Mouse (Mus musculus) heart, postnatal 4 days (tissue): ENCODE data around the gene Il6ra. TPM values are rescaled to one million over a fixed set of nuclear protein-coding genes. Genes with fewer than 3 reads are reported as not detected.

Experiments used
- DNase-seq: peaks from one replicate; pipeline ENCODE4 v3.0.0; 2021
- total RNA-seq, 2 experiments: library from RNA; stranded (reverse); gene quantifications; 2 replicates each; pipeline ENCODE4 v1.2.3; 2021

The Il6ra gene
- total RNA-seq, 2 experiments from 2014 or later: 1.5 to 2.0 TPM

GRCm38 (mm10) chr3:89909703-89910542 lies 3.1 kb downstream of the Il6ra start:
- DNase-seq: no peak

DNA sequence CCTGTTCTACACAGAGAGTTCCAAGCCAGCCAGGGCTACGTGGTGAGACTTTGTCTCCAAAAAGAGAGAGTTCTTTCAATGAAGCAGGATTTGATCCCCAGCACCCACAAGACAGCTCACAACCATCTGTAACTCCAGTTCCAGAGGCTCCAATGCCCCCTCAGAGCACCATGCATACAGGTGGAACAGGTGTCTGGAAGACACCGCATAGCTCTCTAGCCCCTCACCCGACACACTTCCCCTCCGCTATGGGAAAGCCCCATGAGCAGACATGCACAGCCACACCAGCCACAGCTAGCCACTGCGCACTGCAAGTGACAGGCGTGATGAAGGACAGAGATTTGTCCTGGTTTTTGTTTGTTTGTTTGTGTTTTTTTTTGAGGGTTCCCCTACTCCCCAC lies 4.2 kb downstream of the Il6ra start:
- no peak for DNase-seq

DNA sequence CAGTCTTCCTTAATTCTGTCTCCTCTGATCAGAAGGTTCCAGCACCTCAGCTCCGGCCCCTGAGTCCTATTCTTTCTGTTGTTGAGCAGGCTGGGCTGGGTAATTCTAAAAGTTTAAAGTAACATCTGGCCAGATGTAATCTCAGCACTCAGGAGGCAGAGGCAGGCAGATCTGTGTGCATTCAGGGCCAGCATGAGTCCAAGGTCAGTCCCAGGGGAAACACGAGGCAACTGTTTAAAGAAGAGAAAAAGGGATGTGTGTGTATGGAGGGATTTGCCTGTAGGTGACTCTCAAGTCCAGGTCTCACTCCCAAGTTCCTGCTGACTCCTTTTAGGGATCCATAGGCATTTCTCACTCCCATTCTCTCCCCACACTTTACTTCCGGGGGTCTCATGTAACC lies 5.2 kb downstream of the Il6ra start:
- DNase-seq: no peak

DNA sequence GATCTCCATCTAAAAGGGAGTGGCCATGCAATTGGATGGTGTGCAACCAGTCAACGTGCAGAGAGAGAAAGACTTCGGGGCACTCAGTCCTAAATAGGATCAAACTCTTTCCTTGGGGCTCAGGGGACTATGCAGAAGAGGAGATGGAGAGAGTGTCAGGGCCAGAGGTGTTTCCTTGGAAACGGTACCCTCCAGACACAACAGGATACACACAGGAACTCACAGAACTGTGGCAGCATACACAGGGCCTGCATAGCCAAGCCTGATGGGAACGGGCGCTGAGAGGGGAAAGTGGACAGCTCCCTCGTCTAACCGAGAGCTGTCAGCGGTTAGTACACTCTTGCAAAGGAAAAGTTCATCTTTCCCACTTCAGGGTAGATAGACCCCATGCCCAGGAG lies 13.5 kb downstream of the Il6ra start:
- no peak for DNase-seq

GRCm38 (mm10) chr3:89898870-89899510 lies 14.0 kb downstream of the Il6ra start:
- DNase-seq: peak; percentile 26

DNA sequence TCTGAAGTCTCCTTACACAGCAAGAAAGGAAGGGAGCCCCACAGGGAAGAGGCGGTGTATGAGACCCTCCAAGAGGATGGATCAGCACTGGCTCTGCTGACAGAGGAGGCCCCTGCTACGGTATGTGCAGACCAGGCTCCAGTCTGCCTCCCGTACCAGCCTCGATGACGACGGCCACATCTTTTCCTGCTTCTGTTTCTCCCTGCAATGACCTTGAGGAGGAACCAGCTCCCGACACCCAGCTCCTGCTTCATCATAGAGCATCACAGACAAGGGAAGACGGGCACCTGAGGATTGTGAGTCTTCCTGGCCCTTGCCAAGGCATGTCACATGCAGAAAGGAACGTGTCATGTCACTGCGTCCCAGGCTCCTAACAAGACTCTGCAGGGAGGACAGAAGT lies 15.0 kb downstream of the Il6ra start:
- DNase-seq: no peak

GRCm38 (mm10) chr3:89897204-89897796 lies 15.7 kb downstream of the Il6ra start:
- no peak for DNase-seq

GRCm38 (mm10) chr3:89896571-89896970 lies 16.4 kb downstream of the Il6ra start:
- no peak for DNase-seq

GRCm38 (mm10) chr3:89892517-89893106 lies 20.4 kb downstream of the Il6ra start:
- no peak for DNase-seq

GRCm38 (mm10) chr3:89891696-89892095 lies 21.3 kb downstream of the Il6ra start:
- DNase-seq: no peak

DNA sequence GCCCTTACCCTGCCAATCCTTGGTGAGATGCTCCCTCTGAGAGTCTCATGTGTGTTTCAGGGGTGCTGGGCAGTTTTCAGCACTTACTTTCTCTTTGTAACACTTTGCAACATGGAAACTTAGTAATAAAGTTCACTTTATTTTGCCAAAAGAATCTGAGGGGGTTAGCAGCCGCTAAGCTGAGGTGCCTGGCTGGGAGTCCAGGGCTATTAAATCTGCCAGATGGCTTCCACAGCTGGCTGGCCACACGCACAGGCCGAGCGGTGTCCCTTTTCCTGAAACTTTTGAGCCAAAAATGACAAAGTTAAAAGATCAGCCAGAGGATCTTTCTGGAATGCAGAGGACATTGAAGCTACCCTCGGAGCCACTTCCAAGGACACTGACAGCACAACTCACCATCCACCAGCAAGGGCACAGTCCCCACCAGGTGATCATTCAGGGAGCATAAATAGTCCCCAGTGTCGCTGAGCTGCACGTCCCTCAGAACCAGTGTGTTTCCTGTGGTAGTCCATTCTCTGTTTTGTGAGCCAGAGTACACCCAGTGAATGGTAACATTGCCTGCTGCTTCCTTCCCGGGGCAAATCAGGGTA lies 23.1 kb downstream of the Il6ra start:
- no peak for DNase-seq

DNA sequence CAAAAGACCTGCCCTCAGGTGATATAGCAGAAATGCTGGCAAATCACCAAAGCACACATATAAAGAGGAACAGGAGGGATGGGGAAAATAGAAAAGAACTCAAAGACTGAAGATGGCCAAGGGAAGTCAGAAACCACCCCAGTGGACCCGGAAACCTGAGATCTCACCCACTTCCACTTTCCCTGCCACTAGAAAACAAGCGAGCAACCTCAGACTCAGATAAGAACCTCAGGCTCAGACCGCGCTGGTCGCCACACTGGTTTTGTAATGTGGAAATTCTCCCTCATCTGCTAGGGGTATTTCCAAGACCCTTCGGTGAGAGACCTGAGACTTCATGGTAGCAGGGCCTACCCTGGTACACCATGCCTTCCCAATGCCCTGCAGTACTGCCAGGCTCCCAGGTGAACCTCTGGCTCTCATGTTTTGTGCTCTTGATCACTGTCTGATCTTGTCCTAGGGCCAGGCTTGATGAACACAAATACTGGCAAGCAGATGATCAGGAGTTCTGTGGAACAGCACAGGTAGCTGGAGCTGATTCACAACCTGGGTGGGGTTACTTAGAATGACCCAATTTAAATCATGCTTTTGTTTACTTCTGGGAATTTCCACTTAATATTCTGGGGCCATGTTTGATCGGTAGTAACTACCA lies 25.3 kb downstream of the Il6ra start:
- no peak for DNase-seq

GRCm38 (mm10) chr3:89885766-89886165 lies 27.2 kb downstream of the Il6ra start:
- DNase-seq: no peak

DNA sequence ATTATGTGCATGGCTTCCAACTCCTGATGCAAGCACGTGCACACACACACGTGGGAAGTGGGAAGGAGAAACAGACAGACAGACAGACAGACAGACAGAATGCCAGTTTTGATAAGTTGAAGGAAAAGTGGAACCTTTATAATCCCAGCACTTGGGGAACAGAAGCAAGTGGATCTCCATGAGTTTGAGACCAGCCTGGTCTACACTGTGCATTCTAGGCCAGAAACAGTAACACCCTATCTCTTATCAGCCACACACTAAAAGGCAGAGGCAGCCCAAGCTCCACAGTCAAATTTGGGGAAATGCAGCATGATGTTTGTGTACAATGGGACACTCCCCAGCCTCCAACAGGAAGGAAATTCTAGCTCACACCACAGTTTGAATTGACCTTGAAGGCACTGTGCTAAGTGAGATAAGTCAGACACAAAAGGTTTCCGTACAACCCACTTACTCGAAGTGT lies 29.4 kb downstream of the Il6ra start:
- DNase-seq: no peak

- DNase-seq: no peak
Observed at GRCm38 (mm10) chr3:89882556-89883181, 30.3 kb downstream of the Il6ra start.

DNA sequence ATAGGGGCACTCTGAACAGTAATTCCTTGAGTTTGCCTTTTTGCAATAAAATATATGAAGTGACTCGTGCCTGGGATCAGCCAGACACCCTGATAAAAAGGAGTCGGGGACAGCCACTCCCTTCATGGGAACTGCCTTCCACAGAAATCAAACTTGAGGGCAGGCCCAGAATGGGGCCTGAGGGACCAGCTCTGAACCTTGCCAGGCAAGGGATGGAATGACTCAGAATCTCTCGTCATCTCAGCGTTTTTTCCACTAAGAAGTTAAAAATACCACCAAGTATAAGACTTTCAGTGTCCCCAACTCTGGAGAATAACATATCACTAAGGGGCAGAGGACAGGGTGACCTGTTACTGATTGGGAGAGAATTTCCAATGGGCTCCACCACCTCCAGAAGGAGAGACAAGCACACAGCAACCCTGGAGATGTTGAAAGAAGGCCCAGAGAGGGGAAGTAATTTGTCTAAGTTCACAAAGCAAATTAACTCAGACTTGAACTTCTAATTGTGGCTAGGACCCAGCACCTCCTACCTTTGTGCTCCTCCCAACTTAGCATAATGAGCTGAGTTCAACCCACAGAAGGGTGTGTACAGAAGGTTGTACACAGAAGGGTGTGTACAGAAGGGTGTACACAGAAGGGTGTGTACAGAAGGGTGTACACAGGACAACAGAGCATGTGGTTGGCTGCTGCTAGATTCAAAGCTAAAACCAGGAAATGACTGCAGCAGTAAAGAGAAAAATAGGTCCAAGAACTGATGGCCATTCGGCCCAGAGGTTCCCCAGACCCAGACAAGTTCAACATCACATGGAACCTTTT lies 32.8 kb downstream of the Il6ra start:
- no peak for DNase-seq

- DNase-seq: no peak
Observed at GRCm38 (mm10) chr3:89879326-89879725, 33.7 kb downstream of the Il6ra start.

- no peak for DNase-seq
Observed at GRCm38 (mm10) chr3:89878456-89878855, 34.5 kb downstream of the Il6ra start.

DNA sequence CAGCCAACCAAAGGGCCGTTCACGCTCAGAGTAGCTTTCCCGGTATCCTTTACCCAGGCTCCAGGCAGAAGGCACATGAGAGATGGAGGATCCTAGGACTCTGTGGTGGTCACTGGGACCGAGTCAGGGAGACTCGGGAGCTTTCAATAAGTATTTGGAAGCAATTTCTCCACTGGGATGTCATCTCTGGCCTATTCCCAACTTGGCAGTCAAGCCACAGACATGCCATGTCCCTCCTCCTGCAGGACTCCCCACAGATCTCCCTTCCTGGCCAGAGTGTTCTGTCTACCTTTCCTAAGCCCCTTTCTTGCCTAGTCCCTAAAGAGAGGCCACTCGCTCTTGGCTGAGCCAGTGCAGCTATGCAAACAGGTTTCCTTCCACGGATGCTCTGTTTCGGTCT lies 35.9 kb downstream of the Il6ra start:
- no peak for DNase-seq

DNA sequence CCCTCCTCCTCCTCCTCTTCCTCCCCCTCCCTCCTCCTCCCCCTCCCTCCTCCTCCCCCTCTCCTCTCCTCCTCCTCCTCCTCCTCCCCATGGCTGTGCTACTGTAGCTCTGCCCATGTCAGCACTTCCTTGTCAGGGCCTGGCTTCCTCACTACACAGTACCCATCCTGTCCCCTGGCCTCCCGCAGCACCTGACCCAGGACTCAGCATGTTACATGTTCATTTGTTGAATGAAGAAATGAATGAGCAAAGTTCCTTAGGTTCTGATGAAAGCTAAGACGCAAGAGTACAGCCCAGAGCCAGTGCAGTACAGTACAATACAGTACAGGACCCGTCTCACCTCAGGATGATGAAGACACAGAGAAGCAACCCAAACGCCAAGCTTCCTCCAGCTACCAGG lies 36.5 kb downstream of the Il6ra start:
- no peak for DNase-seq

DNA sequence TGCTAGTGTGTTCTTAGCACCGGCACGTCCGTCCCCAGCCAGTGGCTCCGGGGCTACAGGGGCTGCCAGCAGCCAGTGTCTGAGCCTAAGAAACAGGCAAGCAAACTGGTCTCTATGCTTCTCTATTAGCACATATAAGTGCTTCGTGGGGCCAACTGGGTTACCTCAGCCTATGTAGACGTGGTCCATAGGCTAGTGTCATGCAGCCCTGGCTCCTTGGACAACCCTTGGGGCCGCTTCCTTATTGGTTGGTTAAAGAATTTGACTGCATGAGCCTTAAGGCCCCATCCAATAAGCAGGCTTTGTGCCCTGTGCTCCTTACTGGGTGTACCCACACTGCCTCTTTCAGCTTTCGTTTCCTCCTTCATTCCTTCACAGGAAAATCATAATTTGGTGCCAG lies 37.2 kb downstream of the Il6ra start:
- no peak for DNase-seq
